Mouse (Mus musculus) CH12.LX (cell line): ENCODE results near the gene Gm527. TPM values are rescaled to one million over a fixed set of nuclear protein-coding genes. Genes with fewer than 3 reads are reported as not detected.
A peak's percentile ranks its signal among the peaks of the same experiment; 100 is the strongest.

ENCODE experiments used
- DNase-seq: peaks from one replicate; pipeline ENCODE4 v3.0.0-alpha.2; 2013; ENCODE audit errors: extremely low read depth
- H3K27ac ChIP-seq: 2 replicates; pipeline ENCODE4 v1.5.1; 2012; ENCODE audit warnings: low read depth, mild to moderate bottlenecking, control low read depth, moderate library complexity; ENCODE audit not compliant: insufficient read depth
- H3K27me3 ChIP-seq: replicated peaks from 2 replicates; pipeline ENCODE3; 2012; ENCODE audit warnings: inconsistent platforms
- H3K36me3 ChIP-seq, 2 experiments: replicated peaks in 1 of 2; 2 replicates each; pipeline versions ENCODE3 to v1.6.1; 2012; ENCODE audit warnings: inconsistent platforms in 1 of 2, low read length in 1 of 2, mild to moderate bottlenecking in 1 of 2, mixed read lengths in 1 of 2, moderate library complexity in 1 of 2; ENCODE audit not compliant: control insufficient read depth in 1 of 2, insufficient read depth in 1 of 2
- H3K4me1 ChIP-seq, 2 experiments: 2 replicates each; pipeline ENCODE4 v1.6.1; 2012; ENCODE audit warnings: inconsistent platforms in 1 of 2, moderate library complexity in 1 of 2; ENCODE audit not compliant: insufficient read depth in 2 of 2, control insufficient read depth in 1 of 2
- H3K4me2 ChIP-seq: 2 replicates; pipeline ENCODE4 v1.6.1; 2012; ENCODE audit warnings: low read depth, mild to moderate bottlenecking, control low read depth; ENCODE audit not compliant: poor library complexity, insufficient read depth, severe bottlenecking
- H3K4me3 ChIP-seq, 3 experiments: fragments of 150-350 bp in 1 of 3; sonication (generic) in 1 of 3; replicated peaks in 1 of 3; 2 replicates each; pipeline versions ENCODE3 to v1.5.1; 2011 to 2012; ENCODE audit warnings: low read depth in 2 of 3, low read length in 2 of 3, mild to moderate bottlenecking in 2 of 3, moderate library complexity in 2 of 3, control low read depth in 1 of 3, improper control_type of control experiment in 1 of 3, inconsistent platforms in 1 of 3, mixed read lengths in 1 of 3; ENCODE audit not compliant: poor library complexity in 1 of 3
- H3K79me2 ChIP-seq: replicated peaks from 2 replicates; pipeline ENCODE4 v1.6.1; 2012; ENCODE audit warnings: mild to moderate bottlenecking, moderate library complexity; ENCODE audit not compliant: control insufficient read depth, poor library complexity, insufficient read depth, severe bottlenecking; ENCODE audit errors: extremely low read depth
- H3K9ac ChIP-seq: 2 replicates; pipeline ENCODE4 v1.6.1; 2012; ENCODE audit warnings: low read depth, mild to moderate bottlenecking, control low read depth, moderate library complexity; ENCODE audit not compliant: insufficient read depth
- H3K9me3 ChIP-seq: replicated peaks from 2 replicates; pipeline ENCODE3; 2012; ENCODE audit warnings: low read length, inconsistent platforms, mixed read lengths
- CHD1 ChIP-seq: IDR thresholded peaks from 2 replicates; pipeline ENCODE4 v1.6.1; 2012; ENCODE audit warnings: low read depth, low read length, improper control_type of control experiment, inconsistent platforms
- CHD2 ChIP-seq: IDR thresholded peaks from 2 replicates; pipeline ENCODE4 v1.6.1; 2011; ENCODE audit warnings: low read length, improper control_type of control experiment
- CTCF ChIP-seq, 2 experiments: IDR thresholded peaks in 1 of 2; conservative IDR thresholded peaks in 1 of 2; 2 replicates each; pipeline ENCODE4 v1.5.1; 2011 to 2012; ENCODE audit warnings: low read depth in 2 of 2, low read length in 2 of 2, improper control_type of control experiment in 1 of 2, inconsistent platforms in 1 of 2, mild to moderate bottlenecking in 1 of 2, moderate library complexity in 1 of 2
- ELF1 ChIP-seq: IDR thresholded peaks from 2 replicates; pipeline ENCODE4 v1.6.1; 2014; ENCODE audit warnings: low read depth, mild to moderate bottlenecking, inconsistent platforms, low read length, improper control_type of control experiment
- EP300 ChIP-seq: IDR thresholded peaks from 2 replicates; pipeline ENCODE4 v1.6.1; 2011; ENCODE audit warnings: low read length, improper control_type of control experiment
- ETS1 ChIP-seq: conservative IDR thresholded peaks from 2 replicates; pipeline ENCODE4 v1.6.1; 2012; ENCODE audit warnings: low read depth, mild to moderate bottlenecking, inconsistent platforms, low read length, improper control_type of control experiment, moderate library complexity
- GABPA ChIP-seq: IDR thresholded peaks from 2 replicates; pipeline ENCODE4 v1.6.1; 2012; ENCODE audit warnings: low read depth, low read length, improper control_type of control experiment, inconsistent platforms; ENCODE audit not compliant: insufficient replicate concordance
- JUND ChIP-seq: conservative IDR thresholded peaks from 2 replicates; pipeline ENCODE4 v1.6.1; 2011; ENCODE audit warnings: low read depth, low read length, improper control_type of control experiment
- MAX ChIP-seq: IDR thresholded peaks from 2 replicates; pipeline ENCODE4 v1.6.1; 2011; ENCODE audit warnings: low read length, improper control_type of control experiment
- MAZ ChIP-seq: IDR thresholded peaks from 2 replicates; pipeline ENCODE4 v1.6.1; 2012; ENCODE audit warnings: low read depth, mild to moderate bottlenecking, inconsistent platforms, low read length, improper control_type of control experiment, moderate library complexity
- MEF2A ChIP-seq: IDR thresholded peaks from 2 replicates; pipeline ENCODE4 v1.6.1; 2014; ENCODE audit warnings: low read depth, mild to moderate bottlenecking, inconsistent platforms, low read length, improper control_type of control experiment, borderline replicate concordance
- MXI1 ChIP-seq: IDR thresholded peaks from 2 replicates; pipeline ENCODE4 v1.6.1; 2011; ENCODE audit warnings: mild to moderate bottlenecking, low read depth, low read length, improper control_type of control experiment
- MYC ChIP-seq: IDR thresholded peaks from 2 replicates; pipeline ENCODE4 v1.6.1; 2011; ENCODE audit warnings: low read depth, mild to moderate bottlenecking, improper control_type of control experiment, low read length
- NELFE ChIP-seq: IDR thresholded peaks from 2 replicates; pipeline ENCODE4 v1.6.1; 2011; ENCODE audit warnings: low read depth, low read length, improper control_type of control experiment
- NRF1 ChIP-seq: IDR thresholded peaks from 2 replicates; pipeline ENCODE4 v1.6.1; 2014; ENCODE audit warnings: low read depth, mild to moderate bottlenecking, inconsistent platforms, low read length, improper control_type of control experiment, moderate library complexity
- POLR2A ChIP-seq: IDR thresholded peaks from 2 replicates; pipeline ENCODE4 v1.6.1; 2011; ENCODE audit warnings: low read depth, mild to moderate bottlenecking, improper control_type of control experiment, low read length
- POLR2AphosphoS2 ChIP-seq: IDR thresholded peaks from 2 replicates; pipeline ENCODE4 v1.6.1; 2011; ENCODE audit warnings: low read depth, low read length, improper control_type of control experiment
- RAD21 ChIP-seq: IDR thresholded peaks from 2 replicates; pipeline ENCODE4 v1.6.1; 2011; ENCODE audit warnings: low read depth, mild to moderate bottlenecking, low read length, improper control_type of control experiment, moderate library complexity
- SIN3A ChIP-seq: IDR thresholded peaks from 2 replicates; pipeline ENCODE4 v1.6.1; 2012; ENCODE audit warnings: low read length, improper control_type of control experiment, inconsistent platforms
- SMC3 ChIP-seq: IDR thresholded peaks from 2 replicates; pipeline ENCODE4 v1.6.1; 2011; ENCODE audit warnings: low read depth, low read length, improper control_type of control experiment
- TCF12 ChIP-seq: IDR thresholded peaks from 2 replicates; pipeline ENCODE4 v1.6.1; 2014; ENCODE audit warnings: low read depth, mild to moderate bottlenecking, inconsistent platforms, low read length, improper control_type of control experiment
- USF1 ChIP-seq: IDR thresholded peaks from 2 replicates; pipeline ENCODE4 v1.6.1; 2014; ENCODE audit warnings: low read depth, mild to moderate bottlenecking, inconsistent platforms, low read length, improper control_type of control experiment
- USF2 ChIP-seq: conservative IDR thresholded peaks from 2 replicates; pipeline ENCODE4 v1.6.1; 2011; ENCODE audit warnings: low read depth, low read length, improper control_type of control experiment
- ZC3H11A ChIP-seq: IDR thresholded peaks from 2 replicates; pipeline ENCODE4 v1.6.1; 2012; ENCODE audit warnings: low read depth, mild to moderate bottlenecking, inconsistent platforms, low read length, improper control_type of control experiment
- ZMIZ1 ChIP-seq: IDR thresholded peaks from 2 replicates; pipeline ENCODE4 v1.6.1; 2012; ENCODE audit warnings: low read depth, mild to moderate bottlenecking, inconsistent platforms, low read length, improper control_type of control experiment
- dilution Hi-C: fragments of 300-500 bp; cut with MboI; formaldehyde crosslinking; loops from 2 replicates; pipeline ENCODE4 v1.14.3; 2020; ENCODE audit warnings: low sequenced_read_pairs; ENCODE audit not compliant: extremely low pct_unique_long_range_greater_than_20kb, extremely low pct_ligation_motif_present
- in situ Hi-C: fragments of 300-500 bp; cut with MboI; formaldehyde crosslinking; loops from 3 replicates; pipeline ENCODE4 v1.14.3; 2019; ENCODE audit warnings: low sequenced_read_pairs, low pct_ligation_motif_present, low pct_unique_long_range_greater_than_20kb, mixed read lengths
- polyA plus RNA-seq: library from polyadenylated mRNA; unstranded; fragments of >175 nt; gene quantifications from 2 replicates; pipeline ENCODE4 v1.2.1, GENCODE M21; 2012; ENCODE audit warnings: low read depth; ENCODE audit not compliant: insufficient read length
- total RNA-seq, 2 experiments: library from RNA; depleted of rRNA; stranded (reverse); fragments of 300-350 nt in 1 of 2; fragments of >200 nt in 1 of 2; gene quantifications; 2 replicates each; pipeline ENCODE4 v1.2.3; 2012 to 2014

The Gm527 gene
- total and polyA plus RNA-seq, 3 experiments, result 0.93 to 2.6 (median 1.7) TPM

DNA sequence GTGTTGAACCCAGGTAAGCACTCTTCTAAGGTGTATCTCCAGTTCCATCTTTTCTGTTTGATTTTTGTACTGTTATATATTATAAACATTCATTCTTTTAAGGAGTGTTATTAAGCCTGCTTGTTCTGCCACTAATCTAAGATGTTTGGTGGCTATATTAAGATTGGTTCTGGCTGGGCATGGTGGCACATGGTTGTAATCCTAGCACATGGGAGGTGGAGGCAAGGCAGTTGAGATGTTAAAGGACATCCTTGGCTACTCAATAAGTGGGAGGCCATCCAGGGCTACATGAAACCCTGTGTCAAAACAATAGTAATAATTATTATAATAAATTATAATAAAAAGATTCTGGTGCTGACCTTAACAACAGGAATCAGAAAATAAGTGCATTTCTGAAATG, 53.7 kb downstream of the Gm527 start:
- Histone ChIP-seq H3K27me3 (no peaks in the 10 kb centered on the region), H3K36me3 (peaks cover 0 to 7% of the 10 kb centered on the region in 2 experiments), H3K4me2 (peak overlapping the region; percentile 94), H3K4me1 (peaks cover 3 to 46% of the 10 kb centered on the region in 2 experiments; a peak in 2 of 4 replicates), H3K9me3 (no peaks in the 10 kb centered on the region), H3K4me3 (peak overlapping the region; percentile 23 to 37 (median 24)), H3K79me2 (peaks cover 69% of the 10 kb centered on the region), H3K9ac (peak overlapping the region; percentile 28; the same call in 1 of the 2 replicates), H3K27ac (no peak overlapping the region)
- DNase-seq, result no peak
- no peak for TF ChIP-seq SIN3A
- TF ChIP-seq GABPA, result no peak
- no peak for TF ChIP-seq CTCF (conservative IDR thresholded peaks at IDR 0.05 in 1 of 2, IDR thresholded peaks at IDR 0.05 in 1 of 2; ENCODE audit: low read depth in 2 of 2, low read length in 2 of 2)
- TF ChIP-seq MXI1, result 0 out of 2 replicates have a peak, but pooled peaks have one; percentile 20
- TF ChIP-seq RAD21, result no peak
- TF ChIP-seq MYC, result peak; percentile 69; the same call in 1 of the 2 replicates
- no peak for TF ChIP-seq CHD1
- no peak for TF ChIP-seq SMC3
- no peak for TF ChIP-seq CHD2
- TF ChIP-seq ZC3H11A, result no peak
- TF ChIP-seq NELFE, result no peak
- no peak for TF ChIP-seq JUND
- no peak for TF ChIP-seq MAZ
- no peak for TF ChIP-seq EP300
- TF ChIP-seq ELF1, result no peak
- TF ChIP-seq TCF12, result no peak
- no peak for TF ChIP-seq ETS1
- no peak for TF ChIP-seq POLR2A
- TF ChIP-seq NRF1, result no peak
- no peak for TF ChIP-seq USF1
- no peak for TF ChIP-seq ZMIZ1
- TF ChIP-seq MAX, result 0 out of 2 replicates have a peak, but pooled peaks have one; percentile 46
- no peak for TF ChIP-seq USF2
- dilution Hi-C loops (no loop called here), in situ Hi-C loops (loop anchor here (25.0 kb wide), 1 partner anchor 191 kb away; the partner anchor contains the start of gene Mis18bp1)

DNA sequence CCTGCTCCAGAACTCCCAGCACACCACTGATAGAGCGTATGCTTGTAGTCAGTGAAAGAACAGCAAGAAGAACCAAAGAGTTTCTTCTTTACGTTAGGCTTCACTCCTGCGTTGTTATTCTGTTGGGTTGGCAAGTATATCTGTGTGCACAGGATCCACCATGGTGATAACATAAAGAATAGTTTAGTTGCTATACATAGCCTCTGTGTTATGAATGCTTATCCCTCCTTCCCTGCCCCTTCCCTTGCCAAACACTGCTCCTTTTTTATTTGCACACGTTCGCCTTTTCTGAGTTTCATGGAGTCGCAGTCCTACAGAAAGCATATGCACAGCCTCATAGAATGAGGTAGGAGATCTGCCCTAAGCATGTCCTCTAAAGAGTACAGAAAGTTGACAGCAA, 54.4 kb downstream of the Gm527 start:
- DNase-seq, result no peak
- peak; percentile 45; the same call in 1 of the 2 replicates for TF ChIP-seq SIN3A
- TF ChIP-seq JUND, result no peak
- no peak for TF ChIP-seq POLR2AphosphoS2
- TF ChIP-seq NRF1, result no peak
- 0 out of 2 replicates have a peak, but pooled peaks have one; percentile 53 for TF ChIP-seq CHD1
- no peak for TF ChIP-seq MYC
- 0 out of 2 replicates have a peak, but pooled peaks have one; percentile 18 for TF ChIP-seq MEF2A
- TF ChIP-seq MXI1, result no peak
- Histone ChIP-seq H3K36me3 (peaks cover 2 to 12% of the 10 kb centered on the region in 2 experiments), H3K4me1 (peaks cover 3 to 46% of the 10 kb centered on the region in 2 experiments; a peak in 2 of 4 replicates), H3K4me3 (peak overlapping the region in 2 of 3 experiments; percentile 31 to 49), H3K9me3 (no peaks in the 10 kb centered on the region), H3K4me2 (peak overlapping the region; percentile 99), H3K27ac (peak overlapping the region; percentile 52; the same call in 1 of the 2 replicates), H3K79me2 (peaks cover 64% of the 10 kb centered on the region), H3K9ac (peak overlapping the region; percentile 53; the same call in 1 of the 2 replicates), H3K27me3 (no peaks in the 10 kb centered on the region)
- dilution Hi-C loops, result no loop called here
- in situ Hi-C loops, result loop anchor here (25.0 kb wide), 1 partner anchor 190 kb away; the partner anchor contains the start of gene Mis18bp1
